Mouse (Mus musculus) liver, adult 10 weeks (tissue): Measurements from ENCODE around the gene Dbil5. TPM values are rescaled to one million over a fixed set of nuclear protein-coding genes. Genes with fewer than 3 reads are reported as not detected.

Experiments
- polyA plus RNA-seq: library from polyadenylated mRNA; stranded (reverse); fragments of 350-450 nt; fragmentation: Illumina TruSeq; extraction: RNeasy Lipid Tissue Mini Kit (QIAGEN cat#74804); gene quantifications from one replicate; pipeline ENCODE4 v1.2.3, GENCODE M21; 2014; ENCODE audit warnings: low read depth, low replicate concordance

Gene Dbil5
- not detected for polyA plus RNA-seq

DNA sequence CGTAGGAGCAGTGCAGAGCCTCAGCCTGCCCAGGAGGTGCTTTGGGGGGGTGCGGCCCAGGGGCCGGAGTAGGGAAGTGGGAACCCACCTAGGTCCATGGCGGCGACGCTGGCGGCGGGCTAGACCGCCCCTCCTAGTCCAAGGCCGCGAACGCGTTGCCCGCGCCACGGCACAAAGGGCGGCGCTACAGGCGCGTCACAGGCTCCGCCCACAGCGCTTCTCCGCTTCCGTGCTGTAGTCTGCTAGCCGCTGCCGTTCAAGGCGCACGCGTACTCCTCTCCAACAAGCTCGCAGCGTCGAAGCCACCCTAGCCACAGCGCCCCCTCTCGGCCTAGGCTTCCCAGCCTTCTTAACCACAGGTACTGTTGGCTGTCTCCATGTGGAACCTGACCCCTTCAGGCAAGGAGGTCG, at the start of gene Dbil5, which contains the start of gene Gemin4:
Dbil5 (plus strand) TSS at position 219 of the 411 bp plus-strand sequence.
Gemin4 (minus strand) TSS at position 275 of the 411 bp plus-strand sequence.

DNA sequence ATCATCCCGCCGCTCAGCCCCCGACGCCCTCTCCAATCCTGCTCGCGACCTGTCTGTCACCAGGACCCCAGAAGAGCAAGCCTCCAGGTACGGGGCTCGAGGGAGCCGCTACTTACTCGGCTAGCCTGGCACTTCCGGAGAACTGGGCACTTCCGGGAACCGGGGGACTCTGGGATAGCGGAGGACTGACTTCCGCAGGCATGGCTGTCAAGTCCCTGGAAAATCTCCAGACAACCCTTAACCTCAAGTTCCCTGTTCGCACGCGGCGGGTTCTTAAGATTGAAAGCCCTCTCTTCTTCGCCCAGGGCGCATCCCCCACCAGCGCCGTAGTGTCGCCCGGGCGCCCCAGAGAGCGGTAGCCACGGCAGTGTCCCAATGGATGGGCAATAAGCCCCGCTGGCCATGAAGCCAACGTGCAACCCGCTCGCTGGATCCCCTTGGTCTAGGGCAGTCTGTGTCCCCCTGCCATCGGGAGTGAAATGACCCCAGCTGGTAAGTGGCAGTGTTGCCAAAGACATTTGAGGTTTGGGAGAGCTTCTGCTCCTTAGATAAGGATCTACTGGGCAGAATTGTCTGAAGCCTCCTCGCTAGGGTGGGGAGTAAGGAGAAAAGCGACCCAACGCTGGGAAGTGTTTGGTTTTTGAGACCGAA, 37.8 kb upstream of the Dbil5 start, which contains the start of the genes Vps53 and Fam57a:
Vps53 (minus strand) TSS at position 153 of the 651 bp plus-strand sequence.
Fam57a (plus strand) TSS at position 177 of the 651 bp plus-strand sequence.

DNA sequence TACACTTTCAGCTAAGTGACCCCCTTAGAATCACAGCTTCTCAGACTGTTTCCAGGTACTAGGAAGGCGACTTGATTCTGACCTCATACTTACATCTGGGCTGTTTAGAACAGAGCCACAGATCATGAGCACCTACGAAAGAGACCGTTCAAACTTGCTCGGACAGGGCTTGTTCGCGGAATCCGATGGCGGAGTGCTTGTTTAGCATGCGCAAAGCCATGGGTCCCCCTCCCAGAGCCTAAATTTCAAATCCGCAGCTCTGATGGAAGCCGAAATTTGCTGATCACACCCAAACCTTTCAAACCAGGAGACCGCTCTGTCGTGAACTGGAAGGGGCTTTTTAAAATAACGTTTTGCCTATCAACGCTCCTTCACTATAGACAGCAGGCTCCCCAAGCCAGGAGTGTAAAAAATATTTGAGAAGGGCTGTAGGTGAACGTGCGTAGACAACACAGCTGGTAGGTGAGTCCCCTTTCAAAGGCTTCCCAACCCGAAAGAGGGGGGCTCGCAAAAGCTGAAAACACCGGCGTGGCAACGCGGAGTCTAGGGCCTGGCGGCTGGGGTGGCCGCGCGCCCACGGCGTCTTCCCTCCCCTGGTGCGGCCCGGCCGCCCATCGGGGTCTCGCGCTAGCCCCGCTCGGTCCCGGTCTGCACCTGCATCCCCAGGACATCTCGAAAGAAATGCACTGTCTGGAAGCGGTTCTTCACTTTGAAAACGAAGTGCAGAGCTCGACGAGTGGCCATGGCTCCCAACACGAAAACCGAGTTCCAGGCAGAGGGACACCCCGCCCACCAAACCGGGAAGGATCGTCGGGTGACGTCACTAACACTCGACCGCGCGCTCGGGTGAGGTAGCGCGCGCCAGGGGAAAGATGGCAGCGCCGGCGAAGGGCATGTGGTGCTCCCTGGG, 25.7 kb downstream of the Dbil5 start, which contains the start of the genes Mrm3 and Glod4:
Mrm3 (plus strand) TSS at position 815 of the 910 bp plus-strand sequence.
Glod4 (minus strand) TSS at position 825 of the 910 bp plus-strand sequence.

Other genes with a start within 250 kb of the Dbil5 start
- not detected for gene 1700016K19Rik, start 217.7 kb upstream of the Dbil5 start, polyA plus RNA-seq
- gene Rflnb, start 189.8 kb upstream of the Dbil5 start, polyA plus RNA-seq = 0.48 TPM
- 21.9 TPM for gene Vps53, start 38.0 kb upstream of the Dbil5 start, polyA plus RNA-seq
- gene Fam57a, start 37.9 kb upstream of the Dbil5 start, polyA plus RNA-seq = 2.6 TPM
- gene Gemin4, start 56 bp downstream of the Dbil5 start, polyA plus RNA-seq = not detected
- gene Mrm3, start 26.1 kb downstream of the Dbil5 start, polyA plus RNA-seq = 2.3 TPM
- 78.1 TPM for gene Glod4, start 26.1 kb downstream of the Dbil5 start, polyA plus RNA-seq
- 0.58 TPM for gene Nxn, start 181.5 kb downstream of the Dbil5 start, polyA plus RNA-seq
- gene Timm22, start 189.3 kb downstream of the Dbil5 start, polyA plus RNA-seq = 3.5 TPM